Mouse (Mus musculus) neutrophil, adult 83 days (primary cell): Measurements from ENCODE around the gene Plekhn1. TPM values are rescaled to one million over a fixed set of nuclear protein-coding genes. Genes with fewer than 3 reads are reported as not detected.

Experiments
- total RNA-seq, 2 experiments: library from RNA; stranded (reverse); gene quantifications; one replicate each; pipeline ENCODE4 v1.2.4; 2023

Plekhn1 gene
- total RNA-seq: 10 to 100 TPM; 15.6 to 18.2 TPM

GRCm38 (mm10) chr4:156234701-156235213, at the start of gene Plekhn1:
Gene Plekhn1 (minus strand): TSS chr4:156234857.

GRCm38 (mm10) chr4:156255078-156255839, 20.6 kb upstream of the Plekhn1 start, which contains the start of gene Samd11:
Gene Samd11 (minus strand): TSS chr4:156255657.

GRCm38 (mm10) chr4:156235808-156236533, 1.3 kb upstream of the Plekhn1 start, which contains the start of gene Noc2l:
Gene Noc2l (plus strand): TSS chr4:156236010.

GRCm38 (mm10) chr4:156215649-156216048, 19.0 kb downstream of the Plekhn1 start, which contains the start of gene Perm1:
Gene Perm1 (plus strand): TSS chr4:156215868.

GRCm38 (mm10) chr4:156203001-156203412, 31.6 kb downstream of the Plekhn1 start, which contains the start of gene AW011738:
Gene AW011738 (plus strand): TSS chr4:156203304.

GRCm38 (mm10) chr4:156200623-156201475, 33.8 kb downstream of the Plekhn1 start, which contains the start of gene Isg15:
Gene Isg15 (minus strand): TSS chr4:156200818.

GRCm38 (mm10) chr4:156197131-156197828, 37.4 kb downstream of the Plekhn1 start, which contains the start of gene Agrn:
Gene Agrn (minus strand): TSS chr4:156197488.

Other genes starting within 250 kb of the Plekhn1 start
- gene B3galt6, start 242.2 kb downstream of the Plekhn1 start, total RNA-seq: 1 to 10 TPM; 2.5 TPM
- 100 to 1,000 TPM; 107 to 110 TPM for gene Sdf4, start 242.0 kb downstream of the Plekhn1 start, total RNA-seq
- 1 to 10 TPM; 1.5 to 2.8 TPM for gene Tnfrsf4, start 221.0 kb downstream of the Plekhn1 start, total RNA-seq
- gene Tnfrsf18, start 208.7 kb downstream of the Plekhn1 start, total RNA-seq: 1 to 10 TPM; 3.2 to 4.0 TPM
- not detected for gene Ttll10, start 175.4 kb downstream of the Plekhn1 start, total RNA-seq
- 10 to 100 TPM; 16.1 to 18.7 TPM for gene 9430015G10Rik, start 124.9 kb downstream of the Plekhn1 start, total RNA-seq
- gene Rnf223, start 104.3 kb downstream of the Plekhn1 start, total RNA-seq: under 1 TPM; 0.44 to 0.46 TPM
- gene Agrn, start 37.4 kb downstream of the Plekhn1 start, total RNA-seq: 10 to 100 TPM; 13.1 to 18.7 TPM
- 10 to 100 TPM in 1 of 2 experiments, 1 to 10 TPM in 1; 6.9 to 14.9 TPM for gene Isg15, start 34.0 kb downstream of the Plekhn1 start, total RNA-seq
- 10 to 100 TPM in 1 of 2 experiments, 1 to 10 TPM in 1; 6.5 to 10.3 TPM for gene AW011738, start 31.6 kb downstream of the Plekhn1 start, total RNA-seq
- under 1 TPM in 1 of 2 experiments, not detected in 1; 0.09 TPM for gene Perm1, start 19.0 kb downstream of the Plekhn1 start, total RNA-seq
- 10 to 100 TPM; 26.6 to 31.4 TPM for gene Noc2l, start 1.2 kb upstream of the Plekhn1 start, total RNA-seq
- gene Samd11, start 20.8 kb upstream of the Plekhn1 start, total RNA-seq: 1 to 10 TPM; 4.4 to 5.3 TPM
- not detected for gene Vmn2r-ps159, start 96.2 kb upstream of the Plekhn1 start, total RNA-seq